Mouse (Mus musculus): Measurements from ENCODE around the gene Stmn1. TPM values are rescaled to one million over a fixed set of nuclear protein-coding genes. Genes with fewer than 3 reads are reported as not detected.

Gene Stmn1
- polyA plus RNA-seq, 1 experiment from 2014 or later = 1,653 TPM

GRCm38 (mm10) chr4:134506713-134507112 is 38.6 kb downstream of the Stmn1 start:
- Histone ChIP-seq H3K4me2 (replicated peaks; ENCODE audit: low read depth, low read length) (no peak overlapping the region), H3K9me3 (ENCODE audit: control insufficient read depth, low read depth, low read length) (no peaks in the 10 kb centered on the region), H3K27ac (ENCODE audit: low read length) (no peak overlapping the region), H3K4me1 (ENCODE audit: control insufficient read depth, insufficient read depth, low read length) (no peaks in the 10 kb centered on the region), H3K9ac (replicated peaks; ENCODE audit: low read depth, low read length) (no peak overlapping the region), H3K4me3 (ENCODE audit: low read depth, low read length) (no peak overlapping the region), H3K36me3 (ENCODE audit: control insufficient read depth, insufficient read depth, low read length) (no peaks in the 10 kb centered on the region), H3K27me3 (ENCODE audit: control insufficient read depth, insufficient read depth, low read length) (no peaks in the 10 kb centered on the region)
- WGBS = 81% methylated on average over 19 of the region's 19 CpGs
- no peak for ATAC-seq (ENCODE audit: insufficient number of reproducible peaks, insufficient read depth, low FRiP score, low read depth)

- H3K4me2 ChIP-seq (replicated peaks; ENCODE audit: low read depth, low read length) = peak overlapping the region; percentile 85; the same call in 1 of the 2 replicates
- no peak overlapping the region for H3K4me3 ChIP-seq (ENCODE audit: low read depth, low read length)
- peak; percentile 12; the same call in 1 of the 2 replicates for ATAC-seq (ENCODE audit: insufficient number of reproducible peaks, insufficient read depth, low FRiP score, low read depth)
- no peaks in the 10 kb centered on the region for H3K9me3 ChIP-seq (ENCODE audit: control insufficient read depth, low read depth, low read length)
- no peaks in the 10 kb centered on the region for H3K36me3 ChIP-seq (ENCODE audit: control insufficient read depth, insufficient read depth, low read length)
- no peak overlapping the region for H3K27ac ChIP-seq (ENCODE audit: low read length)
- 77% methylated on average over 4 of the region's 4 CpGs for WGBS
- H3K4me1 ChIP-seq (ENCODE audit: control insufficient read depth, insufficient read depth, low read length) = peaks cover 6% of the 10 kb centered on the region; the same call in 1 of the 2 replicates
- no peak overlapping the region for H3K9ac ChIP-seq (replicated peaks; ENCODE audit: low read depth, low read length)
- no peaks in the 10 kb centered on the region for H3K27me3 ChIP-seq (ENCODE audit: control insufficient read depth, insufficient read depth, low read length)
Observed at GRCm38 (mm10) chr4:134510396-134510795, 42.3 kb downstream of the Stmn1 start.

GRCm38 (mm10) chr4:134510845-134511411 is 42.8 kb downstream of the Stmn1 start, which contains the start of gene Aunip:
Aunip (plus strand) TSS chr4:134510999.
- no peaks in the 10 kb centered on the region for H3K9me3 ChIP-seq (ENCODE audit: control insufficient read depth, low read depth, low read length)
- ATAC-seq (ENCODE audit: insufficient number of reproducible peaks, insufficient read depth, low FRiP score, low read depth) = peak; percentile 94
- H3K4me1 ChIP-seq (ENCODE audit: control insufficient read depth, insufficient read depth, low read length) = peaks cover 6% of the 10 kb centered on the region; the same call in 1 of the 2 replicates
- H3K4me3 ChIP-seq (ENCODE audit: low read depth, low read length) = peak within 1 kb of the TSS; percentile 60
- peak within 1 kb of the TSS; percentile 85 for H3K4me2 ChIP-seq (replicated peaks; ENCODE audit: low read depth, low read length)
- 1% methylated on average over 42 of the region's 42 CpGs for WGBS
- no peaks in the 10 kb centered on the region for H3K36me3 ChIP-seq (ENCODE audit: control insufficient read depth, insufficient read depth, low read length)
- no peak within 1 kb of the TSS for H3K27ac ChIP-seq (ENCODE audit: low read length)
- peak within 1 kb of the TSS; percentile 38; the same call in 1 of the 2 replicates for H3K9ac ChIP-seq (replicated peaks; ENCODE audit: low read depth, low read length)
- H3K27me3 ChIP-seq (ENCODE audit: control insufficient read depth, insufficient read depth, low read length) = no peaks in the 10 kb centered on the region

- 72% methylated on average over 6 of the region's 6 CpGs for WGBS
- no peaks in the 10 kb centered on the region for H3K9me3 ChIP-seq (ENCODE audit: control insufficient read depth, low read depth, low read length)
Observed at GRCm38 (mm10) chr4:134511730-134512129, 43.6 kb downstream of the Stmn1 start.

GRCm38 (mm10) chr4:134512798-134513197 is 44.7 kb downstream of the Stmn1 start:
- H3K4me3 ChIP-seq (ENCODE audit: low read depth, low read length) = peak overlapping the region; percentile 12; the same call in 1 of the 2 replicates
- no peaks in the 10 kb centered on the region for H3K27me3 ChIP-seq (ENCODE audit: control insufficient read depth, insufficient read depth, low read length)
- no peaks in the 10 kb centered on the region for H3K9me3 ChIP-seq (ENCODE audit: control insufficient read depth, low read depth, low read length)
- ATAC-seq (ENCODE audit: insufficient number of reproducible peaks, insufficient read depth, low FRiP score, low read depth) = no peak
- 0 out of 2 replicates have a peak overlapping the region, but pooled peaks have one; percentile 14 for H3K9ac ChIP-seq (replicated peaks; ENCODE audit: low read depth, low read length)
- H3K4me1 ChIP-seq (ENCODE audit: control insufficient read depth, insufficient read depth, low read length) = peaks cover 6% of the 10 kb centered on the region; the same call in 1 of the 2 replicates
- H3K36me3 ChIP-seq (ENCODE audit: control insufficient read depth, insufficient read depth, low read length) = no peaks in the 10 kb centered on the region
- WGBS = 15% methylated on average over 15 of the region's 15 CpGs
- H3K27ac ChIP-seq (ENCODE audit: low read length) = no peak overlapping the region
- H3K4me2 ChIP-seq (replicated peaks; ENCODE audit: low read depth, low read length) = peak overlapping the region; percentile 35

More at GRCm38 (mm10) chr4:134511730-134512129, 43.6 kb downstream of the Stmn1 start:
- Histone ChIP-seq H3K27ac (ENCODE audit: low read length) (no peak overlapping the region), H3K4me2 (replicated peaks; ENCODE audit: low read depth, low read length) (peak overlapping the region; percentile 85), H3K36me3 (ENCODE audit: control insufficient read depth, insufficient read depth, low read length) (no peaks in the 10 kb centered on the region), H3K4me1 (ENCODE audit: control insufficient read depth, insufficient read depth, low read length) (peaks cover 6% of the 10 kb centered on the region; the same call in 1 of the 2 replicates), H3K9ac (replicated peaks; ENCODE audit: low read depth, low read length) (peak overlapping the region; percentile 38; the same call in 1 of the 2 replicates), H3K4me3 (ENCODE audit: low read depth, low read length) (peak overlapping the region; percentile 60), H3K27me3 (ENCODE audit: control insufficient read depth, insufficient read depth, low read length) (no peaks in the 10 kb centered on the region)
- ATAC-seq (ENCODE audit: insufficient number of reproducible peaks, insufficient read depth, low FRiP score, low read depth) = no peak

- no peaks in the 10 kb centered on the region for H3K27me3 ChIP-seq (ENCODE audit: control insufficient read depth, insufficient read depth, low read length)
- H3K9me3 ChIP-seq (ENCODE audit: control insufficient read depth, low read depth, low read length) = no peaks in the 10 kb centered on the region
- no peak overlapping the region for H3K4me3 ChIP-seq (ENCODE audit: low read depth, low read length)
- 85% methylated on average over 11 of the region's 11 CpGs for WGBS
- H3K36me3 ChIP-seq (ENCODE audit: control insufficient read depth, insufficient read depth, low read length) = no peaks in the 10 kb centered on the region
- H3K4me2 ChIP-seq (replicated peaks; ENCODE audit: low read depth, low read length) = no peak overlapping the region
- H3K9ac ChIP-seq (replicated peaks; ENCODE audit: low read depth, low read length) = no peak overlapping the region
- no peak for ATAC-seq (ENCODE audit: insufficient number of reproducible peaks, insufficient read depth, low FRiP score, low read depth)
- H3K4me1 ChIP-seq (ENCODE audit: control insufficient read depth, insufficient read depth, low read length) = peaks cover 6% of the 10 kb centered on the region; the same call in 1 of the 2 replicates
- no peak overlapping the region for H3K27ac ChIP-seq (ENCODE audit: low read length)
Observed at GRCm38 (mm10) chr4:134514309-134514930, 46.3 kb downstream of the Stmn1 start.

- Histone ChIP-seq H3K4me3 (ENCODE audit: low read depth, low read length) (no peak overlapping the region), H3K4me1 (ENCODE audit: control insufficient read depth, insufficient read depth, low read length) (peaks cover 6% of the 10 kb centered on the region; the same call in 1 of the 2 replicates), H3K27ac (ENCODE audit: low read length) (no peak overlapping the region), H3K27me3 (ENCODE audit: control insufficient read depth, insufficient read depth, low read length) (no peaks in the 10 kb centered on the region), H3K36me3 (ENCODE audit: control insufficient read depth, insufficient read depth, low read length) (no peaks in the 10 kb centered on the region), H3K9me3 (ENCODE audit: control insufficient read depth, low read depth, low read length) (no peaks in the 10 kb centered on the region), H3K9ac (replicated peaks; ENCODE audit: low read depth, low read length) (no peak overlapping the region), H3K4me2 (replicated peaks; ENCODE audit: low read depth, low read length) (no peak overlapping the region)
- ATAC-seq (ENCODE audit: insufficient number of reproducible peaks, insufficient read depth, low FRiP score, low read depth) = no peak
- 80% methylated on average over 7 of the region's 7 CpGs for WGBS
Observed at GRCm38 (mm10) chr4:134515614-134516013, 47.5 kb downstream of the Stmn1 start.

- no peaks in the 10 kb centered on the region for H3K9me3 ChIP-seq (ENCODE audit: control insufficient read depth, low read depth, low read length)
- no peak for ATAC-seq (ENCODE audit: insufficient number of reproducible peaks, insufficient read depth, low FRiP score, low read depth)
- H3K9ac ChIP-seq (replicated peaks; ENCODE audit: low read depth, low read length) = no peak overlapping the region
- 0 out of 2 replicates have a peak overlapping the region, but pooled peaks have one; percentile 29 for H3K27ac ChIP-seq (ENCODE audit: low read length)
- no peak overlapping the region for H3K4me2 ChIP-seq (replicated peaks; ENCODE audit: low read depth, low read length)
- WGBS = 63% methylated on average over 8 of the region's 8 CpGs
- no peaks in the 10 kb centered on the region for H3K27me3 ChIP-seq (ENCODE audit: control insufficient read depth, insufficient read depth, low read length)
- no peak overlapping the region for H3K4me3 ChIP-seq (ENCODE audit: low read depth, low read length)
- no peaks in the 10 kb centered on the region for H3K36me3 ChIP-seq (ENCODE audit: control insufficient read depth, insufficient read depth, low read length)
- H3K4me1 ChIP-seq (ENCODE audit: control insufficient read depth, insufficient read depth, low read length) = peaks cover 6% of the 10 kb centered on the region; the same call in 1 of the 2 replicates
Observed at GRCm38 (mm10) chr4:134516981-134517380, 48.9 kb downstream of the Stmn1 start.

Measured in stomach, embryonic 14.5 days (tissue).